Mouse (Mus musculus) intestine, embryonic 15.5 days (tissue): ENCODE measurements around the gene Sidt2. TPM values are rescaled to one million over a fixed set of nuclear protein-coding genes. Genes with fewer than 3 reads are reported as not detected.

Experiments
- ATAC-seq: fragments of 200-750 bp; cut with Nextera tagmentation; 2 replicates; pipeline ENCODE4 v1.8.0; 2017; ENCODE audit warnings: moderate TSS enrichment, moderate library complexity
- H3K27ac ChIP-seq: fragments of 300-500 bp; sonication (generic); 2 replicates; pipeline ENCODE4 v1.5.1; 2015; ENCODE audit warnings: mild to moderate bottlenecking, inconsistent platforms
- H3K27me3 ChIP-seq: fragments of 300-500 bp; sonication (generic); replicated peaks from 2 replicates; pipeline ENCODE4 v1.6.1; 2015; ENCODE audit warnings: inconsistent platforms
- H3K36me3 ChIP-seq: fragments of 300-500 bp; sonication (generic); 2 replicates; pipeline ENCODE4 v1.6.1; 2015; ENCODE audit warnings: inconsistent platforms
- H3K4me1 ChIP-seq: fragments of 300-500 bp; sonication (generic); replicated peaks from 2 replicates; pipeline ENCODE4 v1.6.1; 2015; ENCODE audit warnings: inconsistent platforms
- H3K4me2 ChIP-seq: fragments of 300-500 bp; sonication (generic); replicated peaks from 2 replicates; pipeline ENCODE4 v1.6.1; 2015; ENCODE audit warnings: mild to moderate bottlenecking, inconsistent platforms
- H3K4me3 ChIP-seq: fragments of 300-500 bp; sonication (generic); replicated peaks from 2 replicates; pipeline ENCODE4 v1.5.1; 2015; ENCODE audit warnings: inconsistent platforms
- H3K9ac ChIP-seq: fragments of 300-500 bp; sonication (generic); 2 replicates; pipeline ENCODE4 v1.6.1; 2015; ENCODE audit warnings: inconsistent platforms
- H3K9me3 ChIP-seq: fragments of 300-500 bp; sonication (generic); 2 replicates; pipeline ENCODE4 v1.6.1; 2016; ENCODE audit warnings: inconsistent platforms
- WGBS: fragments of 180-500 bp; shearing (Covaris S2); methylation state at CpG from one replicate; pipeline ENCODE4 v1.1.7; 2015; 5-methylcytosine and 5-hydroxymethylcytosine counted together
- polyA plus RNA-seq: library from polyadenylated mRNA; unstranded; fragments of >200 nt; fragmentation: Nextera tagmentation; extraction: Ambion mirVana; gene quantifications from 2 replicates; pipeline ENCODE4 v1.2.1, GENCODE M21; 2015

Sidt2 gene
- 36.3 and 39.6 TPM in 2 replicates for polyA plus RNA-seq

GRCm38 (mm10) chr9:45955107-45955963 lies at the start of gene Sidt2:
Sidt2 (minus strand) TSS chr9:45955258.
- ATAC-seq = peak; percentile 98
- H3K4me1 ChIP-seq = peaks cover 18% of the 10 kb centered on the region
- peak within 1 kb of the TSS; percentile 91 for H3K9ac ChIP-seq
- no peaks in the 10 kb centered on the region for H3K9me3 ChIP-seq
- H3K27me3 ChIP-seq = no peaks in the 10 kb centered on the region
- under 1% methylated on average over 47 of the region's 48 CpGs for WGBS
- H3K4me3 ChIP-seq = peak within 1 kb of the TSS; percentile 90
- H3K36me3 ChIP-seq = peaks cover 8% of the 10 kb centered on the region; the same call in 1 of the 2 replicates
- H3K27ac ChIP-seq = peak within 1 kb of the TSS; percentile 90
- H3K4me2 ChIP-seq = peak within 1 kb of the TSS; percentile 80

- 63% methylated on average over 3 of the region's 3 CpGs for WGBS
- Histone ChIP-seq H3K9ac (no peak overlapping the region), H3K27ac (no peak overlapping the region), H3K4me3 (no peak overlapping the region), H3K4me2 (no peak overlapping the region), H3K36me3 (no peaks in the 10 kb centered on the region), H3K4me1 (0 out of 2 replicates have a peak, but pooled peaks cover 2% of the 10 kb centered on the region), H3K9me3 (no peaks in the 10 kb centered on the region), H3K27me3 (no peaks in the 10 kb centered on the region)
- no peak for ATAC-seq
Observed at GRCm38 (mm10) chr9:46004529-46004928, 49.5 kb upstream of the Sidt2 start.

GRCm38 (mm10) chr9:46003729-46004128 lies 48.7 kb upstream of the Sidt2 start:
- peak; percentile 28; the same call in 1 of the 2 replicates for ATAC-seq

GRCm38 (mm10) chr9:45999009-45999408 lies 44.0 kb upstream of the Sidt2 start:
- no peak overlapping the region for H3K27ac ChIP-seq
- no peak for ATAC-seq
- no peaks in the 10 kb centered on the region for H3K36me3 ChIP-seq
- no peak overlapping the region for H3K4me3 ChIP-seq
- no peaks in the 10 kb centered on the region for H3K9me3 ChIP-seq
- WGBS = 75% methylated on average over 4 of the region's 4 CpGs
- no peaks in the 10 kb centered on the region for H3K27me3 ChIP-seq
- H3K4me2 ChIP-seq = no peak overlapping the region
- no peak overlapping the region for H3K9ac ChIP-seq
- H3K4me1 ChIP-seq = 0 out of 2 replicates have a peak, but pooled peaks cover 2% of the 10 kb centered on the region

More at GRCm38 (mm10) chr9:46003729-46004128, 48.7 kb upstream of the Sidt2 start:
- 0 out of 2 replicates have a peak, but pooled peaks cover 2% of the 10 kb centered on the region for H3K4me1 ChIP-seq
- H3K4me3 ChIP-seq = no peak overlapping the region
- no peaks in the 10 kb centered on the region for H3K27me3 ChIP-seq
- no peaks in the 10 kb centered on the region for H3K36me3 ChIP-seq
- H3K9ac ChIP-seq = no peak overlapping the region
- no peaks in the 10 kb centered on the region for H3K9me3 ChIP-seq
- no peak overlapping the region for H3K27ac ChIP-seq
- H3K4me2 ChIP-seq = no peak overlapping the region
- 6% methylated on average over 7 of the region's 7 CpGs for WGBS

GRCm38 (mm10) chr9:45985229-45985567 lies 30.1 kb upstream of the Sidt2 start:
- peak; percentile 78 for ATAC-seq
- WGBS = 0% methylated on average over 4 of the region's 4 CpGs
- Histone ChIP-seq H3K27me3 (no peaks in the 10 kb centered on the region), H3K4me2 (peak overlapping the region; percentile 83), H3K9me3 (no peaks in the 10 kb centered on the region), H3K36me3 (0 out of 2 replicates have a peak, but pooled peaks cover 3% of the 10 kb centered on the region), H3K27ac (peak overlapping the region; percentile 93), H3K4me3 (peak overlapping the region; percentile 97), H3K4me1 (peaks cover 15% of the 10 kb centered on the region), H3K9ac (peak overlapping the region; percentile 96)

GRCm38 (mm10) chr9:45984409-45985228 lies 29.6 kb upstream of the Sidt2 start:
- WGBS = under 1% methylated on average over 69 of the region's 76 CpGs
- Histone ChIP-seq H3K4me2 (peak overlapping the region; percentile 83), H3K4me3 (peak overlapping the region; percentile 97), H3K27ac (peak overlapping the region; percentile 93), H3K9ac (peak overlapping the region; percentile 96), H3K36me3 (0 out of 2 replicates have a peak, but pooled peaks cover 3% of the 10 kb centered on the region), H3K9me3 (no peaks in the 10 kb centered on the region), H3K4me1 (peaks cover 15% of the 10 kb centered on the region), H3K27me3 (no peaks in the 10 kb centered on the region)
- peak; percentile 96 for ATAC-seq

GRCm38 (mm10) chr9:45983676-45984408 lies 28.8 kb upstream of the Sidt2 start:
- H3K9me3 ChIP-seq = no peaks in the 10 kb centered on the region
- peak overlapping the region; percentile 93 for H3K27ac ChIP-seq
- peak; percentile 19 for ATAC-seq
- H3K27me3 ChIP-seq = no peaks in the 10 kb centered on the region
- H3K4me2 ChIP-seq = peak overlapping the region; percentile 83
- H3K36me3 ChIP-seq = 0 out of 2 replicates have a peak, but pooled peaks cover 3% of the 10 kb centered on the region
- WGBS = under 1% methylated on average over 23 of the region's 23 CpGs
- peaks cover 15% of the 10 kb centered on the region for H3K4me1 ChIP-seq
- peak overlapping the region; percentile 97 for H3K4me3 ChIP-seq
- H3K9ac ChIP-seq = peak overlapping the region; percentile 96

GRCm38 (mm10) chr9:45981331-45981730 lies 26.3 kb upstream of the Sidt2 start:
- Histone ChIP-seq H3K27me3 (no peaks in the 10 kb centered on the region), H3K36me3 (0 out of 2 replicates have a peak, but pooled peaks cover 7% of the 10 kb centered on the region), H3K4me2 (no peak overlapping the region), H3K9ac (no peak overlapping the region), H3K4me1 (peaks cover 15% of the 10 kb centered on the region), H3K4me3 (no peak overlapping the region), H3K9me3 (no peaks in the 10 kb centered on the region), H3K27ac (no peak overlapping the region)
- no peak for ATAC-seq

- Histone ChIP-seq H3K27ac (no peak overlapping the region), H3K4me1 (peaks cover 15% of the 10 kb centered on the region), H3K36me3 (0 out of 2 replicates have a peak, but pooled peaks cover 9% of the 10 kb centered on the region), H3K27me3 (no peaks in the 10 kb centered on the region), H3K9me3 (no peaks in the 10 kb centered on the region), H3K4me3 (no peak overlapping the region), H3K9ac (no peak overlapping the region), H3K4me2 (no peak overlapping the region)
- 70% methylated on average over 1 of the region's 1 CpGs for WGBS
- ATAC-seq = no peak
Observed at GRCm38 (mm10) chr9:45980611-45981010, 25.6 kb upstream of the Sidt2 start.

GRCm38 (mm10) chr9:45979778-45980177 lies 24.7 kb upstream of the Sidt2 start:
- H3K9ac ChIP-seq = no peak overlapping the region
- H3K27me3 ChIP-seq = no peaks in the 10 kb centered on the region
- no peak overlapping the region for H3K4me3 ChIP-seq
- ATAC-seq = no peak
- WGBS = 93% methylated on average over 2 of the region's 2 CpGs
- H3K4me2 ChIP-seq = no peak overlapping the region
- H3K9me3 ChIP-seq = no peaks in the 10 kb centered on the region
- peaks cover 15% of the 10 kb centered on the region for H3K4me1 ChIP-seq
- H3K36me3 ChIP-seq = peaks cover 10% of the 10 kb centered on the region
- H3K27ac ChIP-seq = no peak overlapping the region

- 78% methylated on average over 2 of the region's 2 CpGs for WGBS
- Histone ChIP-seq H3K36me3 (peaks cover 22% of the 10 kb centered on the region), H3K4me3 (no peak overlapping the region)
Observed at GRCm38 (mm10) chr9:45976884-45977283, 21.8 kb upstream of the Sidt2 start.

More at GRCm38 (mm10) chr9:45976884-45977283, 21.8 kb upstream of the Sidt2 start:
- H3K9ac ChIP-seq = no peak overlapping the region
- H3K4me2 ChIP-seq = no peak overlapping the region
- no peaks in the 10 kb centered on the region for H3K9me3 ChIP-seq
- no peak overlapping the region for H3K27ac ChIP-seq
- H3K4me1 ChIP-seq = 0 out of 2 replicates have a peak, but pooled peaks cover 4% of the 10 kb centered on the region
- no peak for ATAC-seq
- no peaks in the 10 kb centered on the region for H3K27me3 ChIP-seq
